Mouse (Mus musculus) layer of hippocampus, postnatal 36 days (tissue): ENCODE data around the gene Elfn1. TPM values are rescaled to one million over a fixed set of nuclear protein-coding genes. Genes with fewer than 3 reads are reported as not detected.

ENCODE experiments used
- DNase-seq, 2 experiments: peaks; one replicate each; pipeline ENCODE4 v3.0.0; 2022
- total RNA-seq, 2 experiments: library from RNA; stranded (reverse); gene quantifications; 2 replicates each; pipeline ENCODE4 v1.2.3; 2021

Elfn1 gene
- total RNA-seq = 10 to 100 TPM; 28.3 to 29.6 TPM

GRCm38 (mm10) chr5:139907714-139908242 is at the start of gene Elfn1:
Gene Elfn1, plus strand, starts transcription at chr5:139907943.
- no peak for DNase-seq

- no peak for DNase-seq
Observed at GRCm38 (mm10) chr5:139860328-139861104, 47.2 kb upstream of the Elfn1 start.

- peak in 1 of 2 experiments; percentile 19 for DNase-seq
Observed at GRCm38 (mm10) chr5:139862759-139863158, 45.0 kb upstream of the Elfn1 start.

GRCm38 (mm10) chr5:139870886-139871285 is 36.9 kb upstream of the Elfn1 start:
- no peak for DNase-seq

- DNase-seq = no peak
Observed at GRCm38 (mm10) chr5:139871526-139871925, 36.2 kb upstream of the Elfn1 start.

- no peak for DNase-seq
Observed at GRCm38 (mm10) chr5:139877563-139877962, 30.2 kb upstream of the Elfn1 start.

- DNase-seq = no peak
Observed at GRCm38 (mm10) chr5:139879694-139880093, 28.0 kb upstream of the Elfn1 start.

- DNase-seq = no peak
Observed at GRCm38 (mm10) chr5:139881161-139881560, 26.6 kb upstream of the Elfn1 start.

- no peak for DNase-seq
Observed at GRCm38 (mm10) chr5:139888624-139889023, 19.1 kb upstream of the Elfn1 start.

- no peak for DNase-seq
Observed at GRCm38 (mm10) chr5:139889370-139889769, 18.4 kb upstream of the Elfn1 start.

GRCm38 (mm10) chr5:139892326-139892994 is 15.3 kb upstream of the Elfn1 start:
- DNase-seq = no peak

GRCm38 (mm10) chr5:139892995-139893345 is 14.8 kb upstream of the Elfn1 start:
- no peak for DNase-seq

- DNase-seq = no peak
Observed at GRCm38 (mm10) chr5:139894025-139894508, 13.7 kb upstream of the Elfn1 start.

- no peak for DNase-seq
Observed at GRCm38 (mm10) chr5:139899044-139899443, 8.7 kb upstream of the Elfn1 start.

- DNase-seq = no peak
Observed at GRCm38 (mm10) chr5:139905121-139905520, 2.6 kb upstream of the Elfn1 start.

- DNase-seq = no peak
Observed at GRCm38 (mm10) chr5:139906507-139906906, 1.2 kb upstream of the Elfn1 start.

GRCm38 (mm10) chr5:139907241-139907640 is 502 bp upstream of the Elfn1 start:
- DNase-seq = no peak

- DNase-seq = no peak
Observed at GRCm38 (mm10) chr5:139908243-139908810, 584 bp downstream of the Elfn1 start.

- DNase-seq = no peak
Observed at GRCm38 (mm10) chr5:139908811-139909627, 1.3 kb downstream of the Elfn1 start.

- no peak for DNase-seq
Observed at GRCm38 (mm10) chr5:139909710-139910550, 2.2 kb downstream of the Elfn1 start.

GRCm38 (mm10) chr5:139910755-139911300 is 3.1 kb downstream of the Elfn1 start:
- no peak for DNase-seq
